Mouse (Mus musculus) thymus, adult 2 months (tissue): ENCODE measurements around the gene Gm14137.

Experiments
- CTCF ChIP-seq: fragments of 200-500 bp; IDR thresholded peaks from 2 replicates; pipeline ENCODE4 v1.5.1; 2012; ENCODE audit warnings: mild to moderate bottlenecking, control low read depth, low read length, moderate library complexity, borderline replicate concordance; ENCODE audit not compliant: control insufficient read depth, poor library complexity, insufficient read depth; ENCODE audit errors: extremely low read depth
- POLR2A ChIP-seq: fragments of 200-500 bp; IDR thresholded peaks from 2 replicates; pipeline ENCODE4 v1.6.1; 2012; ENCODE audit warnings: mild to moderate bottlenecking, low read length, control low read depth, moderate library complexity; ENCODE audit not compliant: control insufficient read depth, poor library complexity, insufficient read depth; ENCODE audit errors: extremely low read depth

- TF ChIP-seq CTCF (no peak), POLR2A (no peak)
Measured at GRCm38 (mm10) chr2:119166901-119167865, 7.1 kb upstream of the Gm14137 start, which contains the start of gene Gchfr.
